Mouse (Mus musculus) ES-E14 (cell line): ENCODE data around the gene Kantr.

Source experiments
- CHD2 ChIP-seq: IDR thresholded peaks from 2 replicates; pipeline ENCODE4 v1.6.1; 2014; ENCODE audit warnings: mild to moderate bottlenecking, low read depth, low read length, inconsistent platforms
- HCFC1 ChIP-seq: IDR thresholded peaks from 2 replicates; pipeline ENCODE4 v1.6.1; 2012; ENCODE audit warnings: low read length, inconsistent platforms, borderline replicate concordance; ENCODE audit not compliant: insufficient read depth
- MAFK ChIP-seq: IDR thresholded peaks from 2 replicates; pipeline ENCODE4 v1.6.1; 2014; ENCODE audit warnings: mild to moderate bottlenecking, low read depth, low read length, inconsistent platforms; ENCODE audit not compliant: insufficient read depth
- ZNF384 ChIP-seq: IDR thresholded peaks from 2 replicates; pipeline ENCODE4 v1.6.1; 2012; ENCODE audit warnings: low read depth, low read length, inconsistent platforms

- TF ChIP-seq CHD2 (peak; percentile 74), MAFK (no peak), ZNF384 (no peak), HCFC1 (peak; percentile 59; the same call in 1 of the 2 replicates)
These were observed 15.1 kb upstream of the Kantr start, which contains the start of gene Tspyl2 for GRCm38 (mm10) chrX:152342358-152342901.
